Mouse (Mus musculus) forebrain, embryonic 13.5 days (tissue): Measurements from ENCODE around the gene Zfp422. TPM values are rescaled to one million over a fixed set of nuclear protein-coding genes. Genes with fewer than 3 reads are reported as not detected.

Experiments
- ATAC-seq: fragments of 200-750 bp; cut with Nextera tagmentation; 2 replicates; pipeline ENCODE4 v1.8.0; 2017
- H3K27ac ChIP-seq: fragments of 300-500 bp; sonication (generic); 2 replicates; pipeline ENCODE4 v1.5.1; 2015; ENCODE audit warnings: inconsistent platforms, mild to moderate bottlenecking, moderate library complexity
- H3K27me3 ChIP-seq: fragments of 300-500 bp; sonication (generic); 2 replicates; pipeline ENCODE4 v1.6.1; 2015; ENCODE audit warnings: mild to moderate bottlenecking, inconsistent platforms
- H3K36me3 ChIP-seq: fragments of 300-500 bp; sonication (generic); 2 replicates; pipeline ENCODE4 v1.6.1; 2015; ENCODE audit warnings: mild to moderate bottlenecking, inconsistent platforms; ENCODE audit not compliant: poor library complexity, severe bottlenecking
- H3K4me1 ChIP-seq: fragments of 300-500 bp; sonication (generic); 2 replicates; pipeline ENCODE4 v1.6.1; 2015; ENCODE audit warnings: inconsistent platforms
- H3K4me2 ChIP-seq: fragments of 300-500 bp; sonication (generic); 2 replicates; pipeline ENCODE4 v1.6.1; 2015; ENCODE audit warnings: inconsistent platforms, mild to moderate bottlenecking, moderate library complexity
- H3K4me3 ChIP-seq: fragments of 300-500 bp; sonication (generic); 2 replicates; pipeline ENCODE4 v1.5.1; 2015; ENCODE audit warnings: mild to moderate bottlenecking, inconsistent platforms
- H3K9ac ChIP-seq: fragments of 300-500 bp; sonication (generic); 2 replicates; pipeline ENCODE4 v1.6.1; 2015; ENCODE audit warnings: mild to moderate bottlenecking, inconsistent platforms
- H3K9me3 ChIP-seq: fragments of 300-500 bp; sonication (generic); replicated peaks from 2 replicates; pipeline ENCODE4 v1.6.1; 2016; ENCODE audit warnings: inconsistent platforms
- WGBS: fragments of 180-500 bp; shearing (Covaris S2); methylation state at CpG from one replicate; pipeline ENCODE4 v1.1.7; 2015; 5-methylcytosine and 5-hydroxymethylcytosine counted together
- polyA plus RNA-seq: library from polyadenylated mRNA; unstranded; fragments of >200 nt; fragmentation: Nextera tagmentation; extraction: Ambion mirVana; gene quantifications from 2 replicates; pipeline ENCODE4 v1.2.1, GENCODE M21; 2015

Zfp422 gene
- polyA plus RNA-seq, 1 experiment from 2014 or later, result 287 TPM

- 61% methylated on average over 3 of the region's 3 CpGs for WGBS
- no peak overlapping the region for H3K4me2 ChIP-seq
- H3K9me3 ChIP-seq, result no peaks in the 10 kb centered on the region
- H3K36me3 ChIP-seq, result 0 out of 2 replicates have a peak, but pooled peaks cover 5% of the 10 kb centered on the region
- no peak overlapping the region for H3K27ac ChIP-seq
- H3K4me3 ChIP-seq, result no peak overlapping the region
- ATAC-seq, result no peak
- no peaks in the 10 kb centered on the region for H3K27me3 ChIP-seq
- no peak overlapping the region for H3K9ac ChIP-seq
- no peaks in the 10 kb centered on the region for H3K4me1 ChIP-seq
These were observed 15.5 kb upstream of the Zfp422 start for GRCm38 (mm10) chr6:116644335-116644734.

DNA sequence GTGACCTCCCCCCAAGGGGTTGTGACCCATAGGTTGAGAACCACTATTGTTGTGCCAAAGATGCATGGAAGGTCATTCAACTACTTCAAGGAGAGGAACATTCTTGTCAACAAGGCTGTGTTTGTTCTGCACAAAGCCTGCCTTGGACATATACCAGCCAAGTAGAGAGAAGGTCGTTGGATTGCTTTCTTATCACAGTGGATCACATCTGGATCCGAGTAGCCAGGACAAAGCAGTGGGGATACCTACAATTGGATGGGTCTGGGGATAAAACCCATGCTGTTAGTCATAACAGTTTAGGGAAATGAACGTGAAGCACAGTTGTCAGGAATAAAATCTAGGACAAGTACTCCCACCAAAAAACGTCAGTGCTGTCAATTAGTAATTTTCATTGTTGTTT is 15.1 kb upstream of the Zfp422 start:
- no peak for ATAC-seq
- H3K4me3 ChIP-seq, result no peak overlapping the region
- H3K9ac ChIP-seq, result no peak overlapping the region
- H3K27ac ChIP-seq, result no peak overlapping the region
- H3K4me2 ChIP-seq, result no peak overlapping the region
- H3K27me3 ChIP-seq, result no peaks in the 10 kb centered on the region
- no peaks in the 10 kb centered on the region for H3K4me1 ChIP-seq
- 72% methylated on average over 4 of the region's 4 CpGs for WGBS
- 0 out of 2 replicates have a peak, but pooled peaks cover 5% of the 10 kb centered on the region for H3K36me3 ChIP-seq
- H3K9me3 ChIP-seq, result no peaks in the 10 kb centered on the region

GRCm38 (mm10) chr6:116642942-116643341 is 14.1 kb upstream of the Zfp422 start:
- H3K4me2 ChIP-seq, result no peak overlapping the region
- whole genome bisulfite sequencing, result 92% methylated on average over 11 of the region's 11 CpGs
- H3K9me3 ChIP-seq, result no peaks in the 10 kb centered on the region
- no peak overlapping the region for H3K27ac ChIP-seq
- no peak overlapping the region for H3K9ac ChIP-seq
- 0 out of 2 replicates have a peak, but pooled peaks cover 5% of the 10 kb centered on the region for H3K36me3 ChIP-seq
- no peak for ATAC-seq
- H3K4me1 ChIP-seq, result no peaks in the 10 kb centered on the region
- H3K4me3 ChIP-seq, result no peak overlapping the region
- H3K27me3 ChIP-seq, result no peaks in the 10 kb centered on the region

GRCm38 (mm10) chr6:116639663-116640062 is 10.9 kb upstream of the Zfp422 start:
- Histone ChIP-seq H3K9me3 (no peaks in the 10 kb centered on the region), H3K36me3 (no peaks in the 10 kb centered on the region), H3K27me3 (no peaks in the 10 kb centered on the region), H3K4me2 (no peak overlapping the region), H3K4me1 (no peaks in the 10 kb centered on the region), H3K4me3 (no peak overlapping the region), H3K9ac (no peak overlapping the region), H3K27ac (no peak overlapping the region)
- 57% methylated on average over 2 of the region's 2 CpGs for WGBS
- ATAC-seq, result no peak

GRCm38 (mm10) chr6:116638871-116639270 is 10.1 kb upstream of the Zfp422 start:
- Histone ChIP-seq H3K36me3 (no peaks in the 10 kb centered on the region), H3K9ac (no peak overlapping the region), H3K4me1 (no peaks in the 10 kb centered on the region), H3K27me3 (no peaks in the 10 kb centered on the region), H3K4me2 (no peak overlapping the region), H3K27ac (no peak overlapping the region), H3K9me3 (no peaks in the 10 kb centered on the region), H3K4me3 (no peak overlapping the region)
- 78% methylated on average over 2 of the region's 2 CpGs for WGBS
- no peak for ATAC-seq

GRCm38 (mm10) chr6:116637496-116637895 is 8.7 kb upstream of the Zfp422 start:
- no peak overlapping the region for H3K4me3 ChIP-seq
- ATAC-seq, result no peak
- no peaks in the 10 kb centered on the region for H3K4me1 ChIP-seq
- no peaks in the 10 kb centered on the region for H3K9me3 ChIP-seq
- WGBS, result 90% methylated on average over 5 of the region's 5 CpGs
- no peak overlapping the region for H3K27ac ChIP-seq
- H3K4me2 ChIP-seq, result no peak overlapping the region
- H3K9ac ChIP-seq, result no peak overlapping the region
- no peaks in the 10 kb centered on the region for H3K27me3 ChIP-seq
- no peaks in the 10 kb centered on the region for H3K36me3 ChIP-seq

GRCm38 (mm10) chr6:116636581-116637235 is 7.9 kb upstream of the Zfp422 start:
- 88% methylated on average over 9 of the region's 9 CpGs for WGBS
- ATAC-seq, result no peak
- no peak overlapping the region for H3K9ac ChIP-seq

GRCm38 (mm10) chr6:116635251-116636180 is 6.7 kb upstream of the Zfp422 start:
- no peaks in the 10 kb centered on the region for H3K9me3 ChIP-seq
- H3K36me3 ChIP-seq, result no peaks in the 10 kb centered on the region
- H3K4me1 ChIP-seq, result no peaks in the 10 kb centered on the region
- H3K9ac ChIP-seq, result no peak overlapping the region
- H3K27me3 ChIP-seq, result no peaks in the 10 kb centered on the region
- H3K27ac ChIP-seq, result no peak overlapping the region
- H3K4me3 ChIP-seq, result no peak overlapping the region
- no peak overlapping the region for H3K4me2 ChIP-seq
- no peak for ATAC-seq
- 76% methylated on average over 10 of the region's 10 CpGs for WGBS

More at GRCm38 (mm10) chr6:116636581-116637235, 7.9 kb upstream of the Zfp422 start:
- Histone ChIP-seq H3K36me3 (no peaks in the 10 kb centered on the region), H3K27me3 (no peaks in the 10 kb centered on the region), H3K4me2 (no peak overlapping the region), H3K4me1 (no peaks in the 10 kb centered on the region), H3K27ac (no peak overlapping the region), H3K9me3 (no peaks in the 10 kb centered on the region), H3K4me3 (no peak overlapping the region)

DNA sequence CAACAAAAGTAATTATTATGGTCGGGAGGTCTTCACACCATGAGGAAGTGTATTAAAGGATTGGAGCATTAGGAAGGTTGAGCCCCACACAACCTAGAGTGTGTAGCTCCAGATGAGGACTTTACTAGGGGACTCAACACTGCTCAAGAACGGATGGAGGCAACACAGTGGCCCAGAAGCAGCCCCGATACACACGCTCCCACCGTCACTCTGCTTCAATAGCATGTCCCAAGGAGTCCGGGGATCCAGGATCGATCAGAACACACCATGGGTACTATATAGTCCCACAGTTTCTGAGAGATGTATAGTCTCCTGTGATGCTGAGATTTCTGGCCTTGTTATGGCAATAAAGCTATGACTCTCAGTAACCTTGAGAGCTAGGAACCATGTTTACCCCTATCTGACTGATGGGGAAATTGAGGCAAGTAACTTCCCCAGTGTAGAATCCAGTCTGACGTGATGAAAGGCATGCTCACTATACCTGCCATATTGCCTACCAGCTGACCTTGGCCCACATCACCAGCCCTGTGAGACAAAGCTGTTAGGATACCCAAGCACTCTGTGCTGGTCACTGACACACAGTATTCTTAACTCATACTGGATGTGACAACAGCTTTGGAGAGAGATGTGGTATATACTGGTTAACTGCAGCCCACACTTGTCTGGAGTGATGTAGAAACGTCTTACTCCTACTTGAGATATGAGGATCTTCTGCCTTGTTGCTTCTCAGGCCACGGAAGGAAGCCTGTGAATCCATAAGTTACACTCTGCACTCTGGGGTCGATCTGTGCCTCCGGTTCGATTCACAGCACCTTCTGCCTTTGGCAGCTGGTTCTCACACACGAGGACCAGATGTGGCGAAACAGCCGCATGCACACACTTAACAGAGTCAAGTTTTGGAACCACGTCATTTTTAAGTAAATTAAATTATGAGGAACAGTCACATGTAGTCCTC is 5.2 kb upstream of the Zfp422 start:
- no peaks in the 10 kb centered on the region for H3K9me3 ChIP-seq
- H3K4me1 ChIP-seq, result peaks cover 5% of the 10 kb centered on the region; the same call in 1 of the 2 replicates
- no peak overlapping the region for H3K27ac ChIP-seq
- H3K4me2 ChIP-seq, result no peak overlapping the region
- H3K36me3 ChIP-seq, result no peaks in the 10 kb centered on the region
- no peak for ATAC-seq
- 91% methylated on average over 17 of the region's 17 CpGs for WGBS
- H3K27me3 ChIP-seq, result no peaks in the 10 kb centered on the region
- H3K9ac ChIP-seq, result no peak overlapping the region
- H3K4me3 ChIP-seq, result no peak overlapping the region

DNA sequence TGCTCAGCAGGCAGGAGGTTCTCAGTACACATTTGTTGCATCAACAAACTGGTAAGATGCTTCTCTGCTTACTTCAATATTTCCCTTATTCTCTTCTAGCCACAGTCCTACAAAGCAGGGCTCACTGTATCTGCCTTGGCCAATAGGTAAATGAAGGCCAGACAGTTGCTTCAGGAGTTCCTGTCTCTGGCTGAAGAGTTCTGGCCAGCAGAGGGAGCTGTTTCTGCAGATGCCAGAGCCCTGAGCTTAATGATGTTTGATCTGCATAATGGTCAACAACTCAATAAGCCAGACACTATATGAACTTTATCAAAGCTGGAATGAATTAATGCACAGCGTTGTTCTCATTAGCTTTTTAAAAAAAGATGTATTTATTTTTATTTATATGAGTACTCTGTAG is 3.3 kb upstream of the Zfp422 start:
- no peaks in the 10 kb centered on the region for H3K36me3 ChIP-seq
- no peak overlapping the region for H3K27ac ChIP-seq
- no peak overlapping the region for H3K9ac ChIP-seq
- ATAC-seq, result no peak
- H3K4me1 ChIP-seq, result peaks cover 8% of the 10 kb centered on the region
- no peaks in the 10 kb centered on the region for H3K27me3 ChIP-seq
- H3K9me3 ChIP-seq, result no peaks in the 10 kb centered on the region
- no peak overlapping the region for H3K4me3 ChIP-seq
- no peak overlapping the region for H3K4me2 ChIP-seq
- WGBS, result 51% methylated on average over 1 of the region's 1 CpGs

GRCm38 (mm10) chr6:116629766-116630165 is 967 bp upstream of the Zfp422 start:
- no peak overlapping the region for H3K27ac ChIP-seq

More at GRCm38 (mm10) chr6:116629766-116630165, 967 bp upstream of the Zfp422 start:
- Histone ChIP-seq H3K4me1 (peaks cover 19% of the 10 kb centered on the region), H3K9ac (no peak overlapping the region), H3K9me3 (no peaks in the 10 kb centered on the region), H3K4me2 (no peak overlapping the region), H3K36me3 (peaks cover 18% of the 10 kb centered on the region), H3K27me3 (no peaks in the 10 kb centered on the region), H3K4me3 (no peak overlapping the region)
- WGBS, result 95% methylated on average over 10 of the region's 10 CpGs
- ATAC-seq, result no peak
